Mouse (Mus musculus): ENCODE measurements around the gene Maob.

Maob gene

DNA sequence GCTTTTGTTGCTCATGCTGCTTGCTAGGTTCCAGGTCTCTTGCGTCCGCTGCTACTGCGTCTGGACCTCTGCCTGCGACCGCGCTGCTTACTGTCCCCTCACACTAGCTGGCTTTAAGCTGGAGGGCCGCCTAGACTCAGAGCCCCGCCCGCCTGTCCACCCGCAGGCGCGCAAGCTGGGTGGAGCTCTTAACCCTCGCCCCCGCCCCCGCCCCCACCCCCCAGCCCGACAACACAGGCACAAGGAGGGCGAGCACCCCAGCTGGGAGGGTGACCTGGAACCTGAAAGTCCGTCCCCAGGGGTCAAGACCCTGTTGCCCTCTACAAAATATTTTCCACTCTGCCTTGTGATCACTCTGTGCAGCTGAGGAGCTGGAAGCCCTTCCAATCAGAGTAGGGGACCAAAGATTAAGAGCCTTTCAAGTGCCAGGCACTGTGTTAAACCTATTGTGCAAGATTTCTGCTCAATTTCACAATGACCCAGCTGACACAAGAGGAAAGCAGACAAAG lies at the start of gene Maob:
Gene Maob, minus strand, starts transcription at position 106 of the 509 bp plus-strand sequence.
- DNase-seq (ENCODE audit: low read depth, low spot score): peak; percentile 1

- peak; percentile 4 for DNase-seq (ENCODE audit: low read depth, low spot score)
Observed at GRCm38 (mm10) chrX:16860244-16860643, 43.1 kb upstream of the Maob start.

DNA sequence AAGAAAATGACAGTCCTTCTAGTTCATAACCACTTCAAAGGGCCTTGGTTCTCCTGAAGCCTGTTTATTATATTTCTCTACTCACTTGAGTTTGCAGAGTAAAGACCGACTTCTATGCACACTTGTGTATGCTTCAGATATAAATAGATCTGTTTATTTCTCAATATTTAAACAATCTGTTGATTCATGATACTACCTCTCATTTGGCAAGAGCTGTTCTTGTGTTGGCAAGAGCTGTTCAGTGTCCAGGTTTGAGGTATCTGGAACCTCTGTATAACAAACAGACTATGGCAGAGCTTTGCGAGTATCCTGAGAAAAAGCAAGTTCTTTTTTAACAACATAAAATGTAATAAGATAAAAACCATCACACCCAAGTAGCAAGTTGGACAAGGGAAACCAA lies 28.9 kb upstream of the Maob start:
- DNase-seq (ENCODE audit: low read depth, low spot score): no peak

- DNase-seq (ENCODE audit: low read depth, low spot score): no peak
Observed at GRCm38 (mm10) chrX:16841443-16841842, 24.3 kb upstream of the Maob start.

DNA sequence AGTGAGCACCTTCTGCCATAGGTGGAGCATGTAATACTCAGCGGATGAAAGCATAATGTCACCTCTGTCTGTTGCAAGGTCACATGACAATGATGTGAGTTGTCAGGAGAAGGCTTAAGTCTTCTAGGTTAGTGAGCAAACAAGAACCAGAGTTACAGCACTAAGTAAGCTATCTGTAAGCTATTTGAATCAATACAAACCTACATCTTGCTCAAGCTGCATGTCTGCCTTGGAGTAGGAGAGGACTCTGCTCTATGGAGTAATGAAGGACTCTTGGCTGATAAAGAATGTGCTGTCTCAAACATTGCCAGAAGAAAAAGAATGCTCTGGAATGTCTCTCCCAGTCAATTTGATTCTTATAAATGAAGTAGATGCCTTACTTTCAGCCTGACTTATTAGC lies 20.1 kb upstream of the Maob start:
- no peak for DNase-seq (ENCODE audit: low read depth, low spot score)

- no peak for DNase-seq (ENCODE audit: low read depth, low spot score)
Observed at GRCm38 (mm10) chrX:16836488-16837082, 19.4 kb upstream of the Maob start.

DNA sequence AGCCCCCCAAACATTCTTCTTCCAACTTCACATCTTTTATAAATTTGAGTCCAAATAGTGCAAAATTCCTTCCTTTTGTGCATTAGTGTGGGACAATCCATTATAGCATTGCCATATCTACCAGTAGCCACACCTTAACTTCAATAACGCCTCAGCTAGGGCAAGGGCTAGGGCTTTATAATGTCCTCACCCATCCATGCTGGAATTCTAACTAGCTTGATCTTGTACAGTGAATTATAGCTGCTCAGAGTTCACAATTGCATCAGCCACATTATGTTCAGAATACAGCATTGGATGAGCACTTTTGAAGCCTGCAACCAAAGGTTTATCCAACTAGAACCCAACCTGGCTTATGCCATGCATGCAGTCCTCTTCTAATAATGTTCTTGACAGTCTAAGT lies 8.9 kb upstream of the Maob start:
- no peak for DNase-seq (ENCODE audit: low read depth, low spot score)

DNA sequence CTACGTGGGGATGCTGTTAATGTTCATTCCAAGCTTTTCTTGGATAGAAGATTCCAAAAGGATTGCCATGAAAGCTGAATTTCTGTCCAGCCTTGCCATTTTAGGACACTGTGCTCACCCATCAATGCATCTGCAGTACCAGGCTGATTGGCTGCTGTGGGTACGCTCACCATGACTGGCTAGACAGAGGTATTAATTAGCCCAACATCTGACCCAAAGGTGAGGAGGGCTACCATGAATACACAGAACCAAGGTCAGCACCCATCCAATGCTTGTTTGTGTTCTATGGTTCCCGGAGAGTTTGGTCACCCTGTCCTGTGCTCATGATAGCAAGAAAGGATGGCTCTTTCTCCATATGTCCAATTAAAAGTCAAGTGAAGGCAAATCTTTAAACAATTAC lies 1.2 kb downstream of the Maob start:
- DNase-seq (ENCODE audit: low read depth, low spot score): no peak

DNA sequence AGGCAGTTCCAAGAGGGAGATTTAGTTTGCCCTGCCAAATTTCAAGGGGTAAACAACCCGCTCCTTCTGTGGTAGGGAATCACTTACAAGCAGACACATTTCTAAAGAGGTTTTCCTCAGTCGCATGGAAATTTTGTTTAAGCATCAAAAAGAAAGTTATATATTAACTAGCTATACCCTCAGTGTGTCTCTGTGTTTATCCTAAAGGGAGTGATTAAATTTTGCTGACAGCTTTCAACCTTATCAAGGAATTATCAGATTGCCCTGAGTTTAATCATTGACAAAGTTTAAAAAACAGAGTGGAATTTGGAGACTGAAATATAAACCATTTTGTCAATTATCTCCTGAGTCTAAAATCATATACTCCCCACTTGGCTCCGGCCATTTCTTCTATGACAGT lies 5.1 kb downstream of the Maob start:
- DNase-seq (ENCODE audit: low read depth, low spot score): no peak

- no peak for DNase-seq (ENCODE audit: low read depth, low spot score)
Observed at GRCm38 (mm10) chrX:16767453-16767852, 49.7 kb downstream of the Maob start.

DNA sequence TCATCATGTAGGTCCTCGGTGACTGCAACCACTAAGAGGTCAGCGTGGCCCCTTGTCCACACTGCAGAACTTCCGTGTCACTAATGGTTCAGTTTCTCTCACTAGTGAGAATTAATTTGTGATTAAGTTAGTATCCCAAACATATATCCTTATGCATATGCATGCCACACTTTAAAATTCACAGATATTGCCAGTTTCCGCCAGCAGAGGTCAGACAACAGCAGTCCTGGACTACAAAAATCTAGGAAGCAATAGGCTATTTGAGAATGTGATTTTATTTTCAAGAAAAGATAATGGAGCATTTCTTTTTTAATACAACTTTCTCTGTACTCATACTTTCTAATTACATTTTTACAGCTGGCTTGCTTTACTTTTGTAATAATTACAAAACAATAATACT lies 51.0 kb downstream of the Maob start:
- DNase-seq (ENCODE audit: low read depth, low spot score): peak; percentile 1

- DNase-seq (ENCODE audit: low read depth, low spot score): no peak
Observed at GRCm38 (mm10) chrX:16761430-16761829, 55.7 kb downstream of the Maob start.

- DNase-seq (ENCODE audit: low read depth, low spot score): no peak
Observed at GRCm38 (mm10) chrX:16754761-16755160, 62.4 kb downstream of the Maob start.

- DNase-seq (ENCODE audit: low read depth, low spot score): no peak
Observed at GRCm38 (mm10) chrX:16748932-16749331, 68.2 kb downstream of the Maob start.

GRCm38 (mm10) chrX:16714033-16714432 lies 103.1 kb downstream of the Maob start:
- DNase-seq (ENCODE audit: low read depth, low spot score): no peak

GRCm38 (mm10) chrX:16706094-16706493 lies 111.1 kb downstream of the Maob start:
- DNase-seq (ENCODE audit: low read depth, low spot score): no peak
